Mouse (Mus musculus) CD4-positive helper T cell, adult 2 months (primary cell): ENCODE measurements around the gene Lrrc74b.
"Not testable (repeated sequence)": the region's sequence is repeated elsewhere in the genome, so short reads cannot be mapped to it uniquely, and the experiment has no call there.

ENCODE experiments used
- DNase-seq: peaks from one replicate; pipeline ENCODE4 v3.0.0-alpha.2; 2012; ENCODE audit warnings: low read depth, missing footprints, low spot score

Lrrc74b gene

GRCm38 (mm10) chr16:17552837-17553236 lies 8.2 kb downstream of the Lrrc74b start:
- DNase-seq: no peak

GRCm38 (mm10) chr16:17542632-17543031 lies 18.4 kb downstream of the Lrrc74b start:
- DNase-seq: no peak

GRCm38 (mm10) chr16:17536584-17536983 lies 24.5 kb downstream of the Lrrc74b start:
- no peak for DNase-seq

- no peak for DNase-seq
Measured at GRCm38 (mm10) chr16:17532676-17533329, 28.2 kb downstream of the Lrrc74b start.

- DNase-seq: no peak
Measured at GRCm38 (mm10) chr16:17532271-17532670, 28.8 kb downstream of the Lrrc74b start.

GRCm38 (mm10) chr16:17530640-17531288 lies 30.3 kb downstream of the Lrrc74b start, which contains the start of gene Thap7:
Thap7 (minus strand) TSS chr16:17531136.
- peak; percentile 97 for DNase-seq

GRCm38 (mm10) chr16:17529981-17530586 lies 31.0 kb downstream of the Lrrc74b start:
- DNase-seq: no peak

GRCm38 (mm10) chr16:17528276-17528675 lies 32.8 kb downstream of the Lrrc74b start:
- DNase-seq: no peak

GRCm38 (mm10) chr16:17527606-17528005 lies 33.4 kb downstream of the Lrrc74b start:
- DNase-seq: no peak

GRCm38 (mm10) chr16:17526223-17526622 lies 34.8 kb downstream of the Lrrc74b start:
- no peak for DNase-seq

GRCm38 (mm10) chr16:17525524-17525923 lies 35.5 kb downstream of the Lrrc74b start:
- no peak for DNase-seq

GRCm38 (mm10) chr16:17524156-17524555 lies 36.9 kb downstream of the Lrrc74b start:
- no peak for DNase-seq

GRCm38 (mm10) chr16:17518910-17519309 lies 42.1 kb downstream of the Lrrc74b start:
- no peak for DNase-seq

GRCm38 (mm10) chr16:17511431-17511830 lies 49.6 kb downstream of the Lrrc74b start:
- no peak for DNase-seq

- no peak for DNase-seq
Measured at GRCm38 (mm10) chr16:17510686-17511085, 50.4 kb downstream of the Lrrc74b start.

GRCm38 (mm10) chr16:17510143-17510542 lies 50.9 kb downstream of the Lrrc74b start:
- DNase-seq: no peak

GRCm38 (mm10) chr16:17509240-17509597 lies 51.8 kb downstream of the Lrrc74b start:
- DNase-seq: peak; percentile 15

GRCm38 (mm10) chr16:17508546-17509239 lies 52.4 kb downstream of the Lrrc74b start, which contains the start of gene Lztr1:
Lztr1 (plus strand) TSS chr16:17508688.
- DNase-seq: peak; percentile 90

- not testable (repeated sequence) for DNase-seq
Measured at GRCm38 (mm10) chr16:17508031-17508430, 53.0 kb downstream of the Lrrc74b start.

GRCm38 (mm10) chr16:17507018-17507552 lies 54.0 kb downstream of the Lrrc74b start:
- no peak for DNase-seq

GRCm38 (mm10) chr16:17502681-17503080 lies 58.4 kb downstream of the Lrrc74b start:
- no peak for DNase-seq
